Mouse (Mus musculus) heart, embryonic 11.5 days (tissue): Measurements from ENCODE around the gene Dspp. TPM values are rescaled to one million over a fixed set of nuclear protein-coding genes. Genes with fewer than 3 reads are reported as not detected.

Source experiments
- ATAC-seq: fragments of 200-750 bp; cut with Nextera tagmentation; replicated peaks from 2 replicates; pipeline ENCODE4 v1.8.0; 2017; ENCODE audit warnings: moderate library complexity; ENCODE audit not compliant: insufficient number of reproducible peaks, low FRiP score, low TSS enrichment
- H3K27ac ChIP-seq: fragments of 300-500 bp; sonication (generic); 2 replicates; pipeline ENCODE4 v1.5.1; 2014; ENCODE audit warnings: mild to moderate bottlenecking, low read depth, low read length
- H3K27me3 ChIP-seq: fragments of 300-500 bp; sonication (generic); 2 replicates; pipeline ENCODE4 v1.6.1; 2014; ENCODE audit warnings: mild to moderate bottlenecking, low read length, mixed read lengths; ENCODE audit not compliant: control insufficient read depth, insufficient read depth
- H3K36me3 ChIP-seq: fragments of 300-500 bp; sonication (generic); 2 replicates; pipeline ENCODE4 v1.6.1; 2014; ENCODE audit warnings: mild to moderate bottlenecking, low read length, moderate library complexity, mixed read lengths; ENCODE audit not compliant: control insufficient read depth, insufficient read depth
- H3K4me1 ChIP-seq: fragments of 300-500 bp; sonication (generic); 2 replicates; pipeline ENCODE4 v1.6.1; 2014; ENCODE audit warnings: low read length; ENCODE audit not compliant: control insufficient read depth, insufficient read depth
- H3K4me2 ChIP-seq: fragments of 300-500 bp; sonication (generic); 2 replicates; pipeline ENCODE4 v1.6.1; 2014; ENCODE audit warnings: mild to moderate bottlenecking, moderate library complexity
- H3K4me3 ChIP-seq: fragments of 300-500 bp; sonication (generic); 2 replicates; pipeline ENCODE4 v1.5.1; 2014; ENCODE audit warnings: low read depth, low read length
- H3K9ac ChIP-seq: fragments of 300-500 bp; sonication (generic); 2 replicates; pipeline ENCODE4 v1.6.1; 2014; ENCODE audit warnings: mild to moderate bottlenecking, low read depth, low read length, moderate library complexity
- H3K9me3 ChIP-seq: fragments of 300-500 bp; sonication (generic); replicated peaks from 2 replicates; pipeline ENCODE4 v1.6.1; 2016; ENCODE audit warnings: low read length; ENCODE audit not compliant: control insufficient read depth
- WGBS: fragments of 180-500 bp; shearing (Covaris S2); extraction: QIAGEN DNeasy Blood & Tissue Kit; methylation state at CpG from one replicate; pipeline ENCODE4 v1.1.7; 2014; ENCODE audit not compliant: insufficient replicate concordance; 5-methylcytosine and 5-hydroxymethylcytosine counted together
- polyA plus RNA-seq: library from polyadenylated mRNA; unstranded; fragments of >200 nt; fragmentation: Nextera tagmentation; extraction: Ambion mirVana; gene quantifications from 2 replicates; pipeline ENCODE4 v1.2.1, GENCODE M21; 2014

Dspp gene
- not detected in 2 replicates for polyA plus RNA-seq

- WGBS, result 73% methylated on average over 7 of the region's 7 CpGs
- no peak within 1 kb of the TSS for H3K27ac ChIP-seq
- ATAC-seq, result no peak
- no peak within 1 kb of the TSS for H3K9ac ChIP-seq
- H3K27me3 ChIP-seq, result no peaks in the 10 kb centered on the region
- H3K36me3 ChIP-seq, result no peaks in the 10 kb centered on the region
- H3K4me1 ChIP-seq, result no peaks in the 10 kb centered on the region
- H3K4me2 ChIP-seq, result no peak within 1 kb of the TSS
- no peaks in the 10 kb centered on the region for H3K9me3 ChIP-seq
- H3K4me3 ChIP-seq, result no peak within 1 kb of the TSS
Measured at GRCm38 (mm10) chr5:104170412-104170811, at the start of gene Dspp. Dspp (plus strand) TSS chr5:104170712.

GRCm38 (mm10) chr5:104124016-104124658, 46.4 kb upstream of the Dspp start:
- no peaks in the 10 kb centered on the region for H3K4me1 ChIP-seq
- H3K27ac ChIP-seq, result no peak overlapping the region
- no peaks in the 10 kb centered on the region for H3K36me3 ChIP-seq
- H3K4me2 ChIP-seq, result no peak overlapping the region
- H3K4me3 ChIP-seq, result no peak overlapping the region
- WGBS, result 67% methylated on average over 6 of the region's 6 CpGs
- H3K27me3 ChIP-seq, result no peaks in the 10 kb centered on the region
- no peaks in the 10 kb centered on the region for H3K9me3 ChIP-seq
- H3K9ac ChIP-seq, result no peak overlapping the region
- ATAC-seq, result no peak

- no peak overlapping the region for H3K4me3 ChIP-seq
- no peaks in the 10 kb centered on the region for H3K4me1 ChIP-seq
- no peaks in the 10 kb centered on the region for H3K36me3 ChIP-seq
- H3K27ac ChIP-seq, result no peak overlapping the region
- 71% methylated on average over 12 of the region's 12 CpGs for WGBS
- no peak for ATAC-seq
- no peaks in the 10 kb centered on the region for H3K27me3 ChIP-seq
- H3K4me2 ChIP-seq, result no peak overlapping the region
- H3K9ac ChIP-seq, result no peak overlapping the region
- H3K9me3 ChIP-seq, result no peaks in the 10 kb centered on the region
Measured at GRCm38 (mm10) chr5:104126561-104127320, 43.8 kb upstream of the Dspp start.

GRCm38 (mm10) chr5:104127351-104127750, 43.2 kb upstream of the Dspp start:
- Histone ChIP-seq H3K36me3 (no peaks in the 10 kb centered on the region), H3K4me2 (no peak overlapping the region), H3K4me3 (no peak overlapping the region), H3K9ac (no peak overlapping the region), H3K27ac (no peak overlapping the region), H3K27me3 (no peaks in the 10 kb centered on the region), H3K4me1 (no peaks in the 10 kb centered on the region), H3K9me3 (no peaks in the 10 kb centered on the region)
- ATAC-seq, result no peak
- 57% methylated on average over 1 of the region's 1 CpGs for WGBS

GRCm38 (mm10) chr5:104128281-104129031, 42.1 kb upstream of the Dspp start:
- no peak overlapping the region for H3K4me3 ChIP-seq
- 0 out of 2 replicates have a peak, but pooled peaks have one; percentile 28 for ATAC-seq
- H3K36me3 ChIP-seq, result no peaks in the 10 kb centered on the region
- 55% methylated on average over 12 of the region's 12 CpGs for WGBS
- H3K9me3 ChIP-seq, result no peaks in the 10 kb centered on the region
- H3K4me2 ChIP-seq, result no peak overlapping the region
- H3K27me3 ChIP-seq, result no peaks in the 10 kb centered on the region
- peak overlapping the region; percentile 35; the same call in 1 of the 2 replicates for H3K27ac ChIP-seq
- no peaks in the 10 kb centered on the region for H3K4me1 ChIP-seq
- H3K9ac ChIP-seq, result no peak overlapping the region

GRCm38 (mm10) chr5:104130891-104131290, 39.6 kb upstream of the Dspp start:
- 81% methylated on average over 4 of the region's 4 CpGs for WGBS

GRCm38 (mm10) chr5:104131544-104131943, 39.0 kb upstream of the Dspp start:
- Histone ChIP-seq H3K27me3 (no peaks in the 10 kb centered on the region), H3K27ac (no peak overlapping the region), H3K4me2 (no peak overlapping the region), H3K9ac (no peak overlapping the region), H3K36me3 (no peaks in the 10 kb centered on the region), H3K9me3 (no peaks in the 10 kb centered on the region), H3K4me3 (no peak overlapping the region), H3K4me1 (no peaks in the 10 kb centered on the region)
- no peak for ATAC-seq
- WGBS, result 44% methylated on average over 4 of the region's 4 CpGs

More at GRCm38 (mm10) chr5:104130891-104131290, 39.6 kb upstream of the Dspp start:
- no peaks in the 10 kb centered on the region for H3K4me1 ChIP-seq
- H3K4me3 ChIP-seq, result no peak overlapping the region
- H3K36me3 ChIP-seq, result no peaks in the 10 kb centered on the region
- no peaks in the 10 kb centered on the region for H3K27me3 ChIP-seq
- no peak overlapping the region for H3K9ac ChIP-seq
- no peak overlapping the region for H3K27ac ChIP-seq
- no peak for ATAC-seq
- H3K9me3 ChIP-seq, result no peaks in the 10 kb centered on the region
- H3K4me2 ChIP-seq, result no peak overlapping the region

GRCm38 (mm10) chr5:104133752-104134151, 36.8 kb upstream of the Dspp start:
- WGBS, result 67% methylated on average over 4 of the region's 4 CpGs
- H3K36me3 ChIP-seq, result no peaks in the 10 kb centered on the region
- no peak overlapping the region for H3K4me3 ChIP-seq
- ATAC-seq, result no peak
- no peaks in the 10 kb centered on the region for H3K4me1 ChIP-seq
- no peaks in the 10 kb centered on the region for H3K27me3 ChIP-seq
- H3K27ac ChIP-seq, result no peak overlapping the region
- no peak overlapping the region for H3K4me2 ChIP-seq
- no peak overlapping the region for H3K9ac ChIP-seq
- no peaks in the 10 kb centered on the region for H3K9me3 ChIP-seq
